Mouse (Mus musculus) neural tube, embryonic 12.5 days (tissue): Measurements from ENCODE around the gene Fgf13. TPM values are rescaled to one million over a fixed set of nuclear protein-coding genes. Genes with fewer than 3 reads are reported as not detected.

Experiments
- ATAC-seq: fragments of 200-750 bp; cut with Nextera tagmentation; 2 replicates; pipeline ENCODE4 v1.8.0; 2017; ENCODE audit warnings: low read depth, mild to moderate bottlenecking, moderate TSS enrichment, moderate library complexity; ENCODE audit not compliant: low FRiP score
- H3K27ac ChIP-seq: fragments of 300-500 bp; sonication (generic); 2 replicates; pipeline ENCODE4 v1.5.1; 2016
- H3K27me3 ChIP-seq: fragments of 300-500 bp; sonication (generic); replicated peaks from 2 replicates; pipeline ENCODE4 v1.6.1; 2016; ENCODE audit warnings: mild to moderate bottlenecking
- H3K36me3 ChIP-seq: fragments of 300-500 bp; sonication (generic); 2 replicates; pipeline ENCODE4 v1.6.1; 2016; ENCODE audit warnings: mild to moderate bottlenecking
- H3K4me1 ChIP-seq: fragments of 300-500 bp; sonication (generic); 2 replicates; pipeline ENCODE4 v1.6.1; 2016
- H3K4me2 ChIP-seq: fragments of 300-500 bp; sonication (generic); replicated peaks from 2 replicates; pipeline ENCODE4 v1.6.1; 2016; ENCODE audit warnings: mild to moderate bottlenecking
- H3K4me3 ChIP-seq: fragments of 300-500 bp; sonication (generic); 2 replicates; pipeline ENCODE4 v1.5.1; 2016
- H3K9ac ChIP-seq: fragments of 300-500 bp; sonication (generic); 2 replicates; pipeline ENCODE4 v1.6.1; 2016; ENCODE audit warnings: mild to moderate bottlenecking
- H3K9me3 ChIP-seq: fragments of 300-500 bp; sonication (generic); 2 replicates; pipeline ENCODE4 v1.6.1; 2016; ENCODE audit warnings: mild to moderate bottlenecking
- WGBS: fragments of 180-500 bp; shearing (Covaris S2); methylation state at CpG from one replicate; pipeline ENCODE4 v1.1.7; 2016; 5-methylcytosine and 5-hydroxymethylcytosine counted together
- microRNA counts: library from miRNA; unstranded; fragments of <30 nt; microRNA quantifications from one replicate; lab custom pipeline; 2017
- microRNA-seq: library from miRNA; unstranded; fragments of <30 nt; microRNA quantifications from one replicate; pipeline ENCODE4, GENCODE M21; 2017
- polyA plus RNA-seq: library from polyadenylated mRNA; unstranded; fragments of >200 nt; fragmentation: Nextera tagmentation; extraction: Ambion mirVana; gene quantifications from 2 replicates; pipeline ENCODE4 v1.2.1, GENCODE M21; 2016

Fgf13 gene
- polyA plus RNA-seq, 1 experiment from 2014 or later, result 131 TPM

- Histone ChIP-seq H3K27ac (no peak overlapping the region), H3K36me3 (no peaks in the 10 kb centered on the region), H3K4me1 (no peaks in the 10 kb centered on the region), H3K27me3 (no peaks in the 10 kb centered on the region), H3K9me3 (no peaks in the 10 kb centered on the region), H3K4me3 (no peak overlapping the region), H3K9ac (no peak overlapping the region), H3K4me2 (no peak overlapping the region)
- 74% methylated on average over 3 of the region's 3 CpGs for WGBS
- no peak for ATAC-seq
Observed at GRCm38 (mm10) chrX:59072083-59072482, 495.8 kb downstream of the Fgf13 start.

- Histone ChIP-seq H3K9ac (no peak overlapping the region), H3K4me2 (no peak overlapping the region), H3K36me3 (no peaks in the 10 kb centered on the region), H3K27me3 (no peaks in the 10 kb centered on the region), H3K4me3 (no peak overlapping the region), H3K9me3 (no peaks in the 10 kb centered on the region), H3K27ac (no peak overlapping the region), H3K4me1 (no peaks in the 10 kb centered on the region)
- 88% methylated on average over 4 of the region's 4 CpGs for WGBS
- ATAC-seq, result no peak
Observed at GRCm38 (mm10) chrX:59063157-59063556, 504.7 kb downstream of the Fgf13 start.

DNA sequence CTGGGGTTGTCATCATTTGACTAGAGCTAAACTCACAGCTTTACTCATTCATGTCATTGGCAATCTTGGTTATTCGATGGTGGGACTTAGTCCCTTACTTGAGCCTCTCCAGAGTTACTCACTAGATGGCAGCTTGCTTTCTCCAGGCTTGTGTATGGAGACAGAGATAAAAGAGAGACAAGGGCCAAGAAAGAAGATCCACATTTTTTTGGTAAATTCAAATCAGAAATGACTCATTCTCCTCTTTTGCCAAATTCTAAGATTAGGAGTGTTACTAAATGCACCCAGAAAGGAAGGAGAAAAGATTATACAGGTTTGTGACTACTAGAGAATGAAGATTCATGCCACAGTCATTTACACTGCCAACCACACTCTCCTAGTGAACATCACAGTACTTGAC, 532.9 kb downstream of the Fgf13 start:
- no peaks in the 10 kb centered on the region for H3K4me1 ChIP-seq
- no peaks in the 10 kb centered on the region for H3K9me3 ChIP-seq
- H3K27ac ChIP-seq, result no peak overlapping the region
- H3K4me2 ChIP-seq, result no peak overlapping the region
- no peak for ATAC-seq
- H3K27me3 ChIP-seq, result no peaks in the 10 kb centered on the region
- H3K4me3 ChIP-seq, result no peak overlapping the region
- no peaks in the 10 kb centered on the region for H3K36me3 ChIP-seq
- 82% methylated on average over 1 of the region's 1 CpGs for WGBS
- no peak overlapping the region for H3K9ac ChIP-seq

MicroRNA genes within 50 kb of the gene (microRNA counts, 519-probe panel; counts per million panel counts)
- microRNA mmu-miR-504 (lab: Ali Mortazavi, UCI), result 342 counts per million, percentile 67 among the panel's probes with 10 or more counts

Small RNAs within 50 kb of the gene (microRNA-seq; reads per million reads assigned to microRNA genes)
- 8.7 reads per million, percentile 21 among the genes with 10 or more reads in this experiment for gene Mir504
